Mouse (Mus musculus): Measurements from ENCODE around the gene Olfr490. TPM values are rescaled to one million over a fixed set of nuclear protein-coding genes. Genes with fewer than 3 reads are reported as not detected.

Olfr490 gene
- total RNA-seq (2021), result not detected
- long read RNA-seq, experiment 1, result 0 reads
- long read RNA-seq, experiment 2, result 0 reads

DNA sequence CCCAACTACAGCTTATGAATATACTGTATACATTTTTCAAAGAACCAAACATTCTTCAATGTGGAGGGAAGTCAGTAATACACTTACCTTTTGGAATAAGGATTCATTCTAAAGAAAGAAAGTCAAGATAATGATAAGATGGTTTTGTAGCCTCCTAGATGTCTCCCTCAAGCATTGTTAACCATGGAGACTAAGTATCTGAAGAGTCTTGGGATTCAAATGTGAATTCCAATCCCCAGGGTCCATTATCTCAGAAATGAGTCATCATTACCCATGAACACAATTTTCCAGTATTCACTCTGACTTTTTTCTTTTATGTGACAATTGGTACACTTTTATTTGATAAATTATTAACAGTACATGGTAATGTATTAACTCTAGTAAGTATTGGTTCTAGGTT, at the start of gene Olfr490:
TSS of gene Olfr490 (minus strand) at position 101 of the 400 bp plus-strand sequence.
- no peak for DNase-seq

DNA sequence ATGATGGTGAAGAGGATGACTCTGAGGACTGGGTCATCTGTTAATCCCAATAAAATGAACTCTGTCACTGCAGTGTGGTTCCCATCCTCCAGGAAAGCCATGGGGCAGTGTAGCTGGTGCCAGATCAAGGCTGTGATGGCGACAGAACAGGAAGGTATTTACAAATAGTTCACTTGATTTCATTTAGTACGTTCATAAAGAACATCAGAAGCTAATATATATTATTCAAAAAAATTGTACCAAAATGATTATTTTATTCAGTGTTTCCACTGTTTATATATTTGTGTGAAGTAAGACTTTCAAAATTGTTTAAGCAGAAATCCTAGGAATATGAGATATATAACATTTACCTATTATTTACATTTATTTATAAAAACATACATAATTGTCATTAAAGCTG, 34.8 kb upstream of the Olfr490 start, which contains the start of gene Olfr492:
TSS of gene Olfr492 (minus strand) at position 101 of the 400 bp plus-strand sequence.
- no peak for DNase-seq

DNA sequence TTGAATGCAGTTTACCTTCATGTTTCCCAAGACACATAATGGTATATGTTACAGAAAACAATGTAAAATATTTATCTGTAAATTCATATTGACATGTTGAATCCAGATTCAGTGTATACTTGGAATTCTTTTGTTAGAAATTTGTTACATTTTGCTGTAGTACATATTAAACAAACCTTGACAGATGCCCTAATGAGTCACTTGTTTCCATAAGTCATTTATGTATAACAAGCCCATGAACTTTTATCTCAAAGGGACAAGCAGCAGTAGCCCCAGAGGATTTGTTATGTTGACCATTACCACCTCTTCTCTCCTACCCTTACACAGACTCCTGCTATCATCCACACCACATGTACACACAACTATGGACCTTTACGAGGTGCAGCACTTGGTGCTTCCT, 24.4 kb upstream of the Olfr490 start, which contains the start of gene Olfr491:
TSS of gene Olfr491 (plus strand) at position 301 of the 400 bp plus-strand sequence.
- no peak for DNase-seq

DNA sequence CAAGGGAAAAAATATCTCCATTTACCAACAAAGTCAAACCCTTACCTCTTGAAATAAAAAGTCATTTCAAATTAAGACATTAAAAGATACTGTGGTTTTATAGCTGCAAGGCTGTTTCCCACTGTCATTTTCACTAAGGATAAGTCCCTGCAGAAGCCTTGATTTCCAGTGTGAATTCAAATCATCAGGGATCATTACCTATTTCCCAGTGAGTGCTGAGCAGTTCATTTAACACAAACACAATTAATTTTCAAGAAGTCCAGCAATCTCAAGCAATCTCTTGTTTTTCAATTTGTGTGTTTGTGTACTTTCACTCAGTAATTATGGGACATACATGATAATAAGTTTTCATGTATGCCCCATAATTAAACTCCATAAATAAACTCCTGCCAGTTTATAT, 30.5 kb downstream of the Olfr490 start, which contains the start of gene Olfr488:
TSS of gene Olfr488 (minus strand) at position 101 of the 400 bp plus-strand sequence.
- DNase-seq, result no peak

Other genes starting within 250 kb of the Olfr490 start
- gene Olfr479, start 238.2 kb downstream of the Olfr490 start, total RNA-seq (2021), result not detected
- gene Olfr480, start 221.6 kb downstream of the Olfr490 start, total RNA-seq (2021), result not detected
- gene Olfr481, start 209.1 kb downstream of the Olfr490 start, total RNA-seq (2021), result not detected
- gene Olfr482, start 191.3 kb downstream of the Olfr490 start, total RNA-seq (2021), result 1 to 10 TPM in 1 of 2 experiments, under 1 TPM in 1; 0.87 to 1.1 TPM
- not detected for gene Olfr483, start 188.1 kb downstream of the Olfr490 start, total RNA-seq (2021)
- not detected for gene Olfr484, start 161.5 kb downstream of the Olfr490 start, total RNA-seq (2021)
- gene Olfr485, start 129.1 kb downstream of the Olfr490 start, total RNA-seq (2021), result not detected
- gene Olfr486, start 116.2 kb downstream of the Olfr490 start, total RNA-seq (2021), result not detected
- not detected for gene Olfr487, start 74.3 kb downstream of the Olfr490 start, total RNA-seq (2021)
- not detected for gene Olfr488, start 30.6 kb downstream of the Olfr490 start, total RNA-seq (2021)
- not detected for gene Olfr491, start 24.5 kb upstream of the Olfr490 start, total RNA-seq (2021)
- not detected for gene Olfr492, start 34.7 kb upstream of the Olfr490 start, total RNA-seq (2021)
- gene Olfr493, start 58.0 kb upstream of the Olfr490 start, total RNA-seq (2021), result not detected
- gene Olfr494, start 76.4 kb upstream of the Olfr490 start, total RNA-seq (2021), result not detected
- not detected for gene Olfr495, start 104.2 kb upstream of the Olfr490 start, total RNA-seq (2021)
- gene Olfr497, start 131.5 kb upstream of the Olfr490 start, total RNA-seq (2021), result not detected
- gene Olfr498, start 176.4 kb upstream of the Olfr490 start, total RNA-seq (2021), result not detected
- gene Olfr502, start 236.1 kb upstream of the Olfr490 start, total RNA-seq (2021), result not detected